ENCODE assay signal across 8 mouse cellular contexts in the genomic region with DNA sequence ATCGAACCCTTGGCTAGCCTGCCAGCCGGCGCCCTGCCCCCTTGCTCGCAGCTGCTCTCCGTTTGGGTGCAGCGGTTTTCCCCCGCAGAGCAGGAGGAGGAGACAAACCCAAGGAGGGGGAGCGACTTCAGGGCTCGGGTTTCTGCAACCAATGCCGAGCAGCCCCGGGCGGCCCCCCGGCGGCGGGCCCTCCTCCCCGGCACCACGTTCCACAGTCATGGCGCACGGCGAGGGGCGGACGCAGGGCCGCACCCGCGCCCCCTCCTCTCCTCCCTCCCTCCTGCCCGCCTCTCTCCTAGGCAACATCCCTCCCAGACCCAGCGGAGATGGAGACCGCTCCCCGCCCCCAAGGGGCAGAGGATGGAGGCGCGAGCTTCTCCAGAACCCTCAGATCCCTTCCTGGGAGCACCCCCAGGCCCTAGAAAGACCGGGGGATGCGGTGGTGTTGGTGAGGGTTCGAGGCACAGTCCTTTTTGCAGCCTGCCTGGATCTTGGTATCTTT.
A peak's percentile ranks its signal among the peaks of the same experiment; 100 is the strongest.
DNase-seq lines count a peak whose midpoint lies in the region; ATAC-seq and TF ChIP-seq lines count a peak whose summit lies in the region.

No protein-coding gene starts in this region.

- TF ChIP-seq CTCF in cerebellum, adult 2 months (IDR thresholded peaks at IDR 0.05; ENCODE audit: borderline replicate concordance, insufficient read depth, low read depth, low read length) = no peak
- TF ChIP-seq CTCF in lung, postnatal 0 days (IDR thresholded peaks at IDR 0.05) = no peak; the same call in none of the 2 replicates

- H3K4me2 ChIP-seq in hindbrain, embryonic 11.5 days (replicated peaks; ENCODE audit: low read depth, low read length) = peak overlapping the region; percentile 95
- H3K4me2 ChIP-seq in lung, postnatal 0 days (replicated peaks; ENCODE audit: low read depth, low read length) = peak overlapping the region; percentile 94

- H3K4me3 ChIP-seq in cerebellum, adult 2 months (replicated peaks; ENCODE audit: insufficient read depth, low read depth, low read length) = peak overlapping the region; percentile 90
- peak overlapping the region; percentile 66 for H3K4me3 ChIP-seq in hindbrain, embryonic 11.5 days (ENCODE audit: low read depth, low read length)
- peak overlapping the region; percentile 62 for H3K4me3 ChIP-seq in lung, postnatal 0 days (ENCODE audit: low read depth, low read length)

- peak; percentile 94 for DNase-seq in ES-CJ7 (ENCODE audit: low read depth, low spot score)
- peak; percentile 65 for DNase-seq in cerebellum, adult 2 months
- peak; percentile 93 to 94 for DNase-seq in frontal cortex, adult 2 months (ENCODE audit: extremely low spot score in 1 of 2, low spot score in 1 of 2)
- peak; percentile 95 for DNase-seq in hindbrain, embryonic 11.5 days (ENCODE audit: low spot score)
- peak; percentile 90 to 95 for DNase-seq in layer of hippocampus, postnatal 10 days (ENCODE audit: low spot score in 2 of 2)
- peak; percentile 96 for DNase-seq in lung, postnatal 0 days (ENCODE audit: low spot score)
- DNase-seq in ovary, postnatal 10 days (ENCODE audit: low spot score) = peak; percentile 77
- DNase-seq in thymus, postnatal 10 days (ENCODE audit: low spot score in 2 of 2) = peak; percentile 93 to 97

- peak; percentile 94 for ATAC-seq in hindbrain, embryonic 11.5 days (ENCODE audit: low FRiP score)
- ATAC-seq in lung, postnatal 0 days = peak; percentile 93

- H3K27ac ChIP-seq in cerebellum, adult 2 months (ENCODE audit: insufficient read depth, low read length) = no peak overlapping the region
- peak overlapping the region; percentile 99 for H3K27ac ChIP-seq in hindbrain, embryonic 11.5 days (ENCODE audit: low read depth, low read length)
- H3K27ac ChIP-seq in lung, postnatal 0 days (ENCODE audit: low read length) = peak overlapping the region; percentile 87

- H3K36me3 ChIP-seq in hindbrain, embryonic 11.5 days (ENCODE audit: control insufficient read depth, insufficient read depth, low read length) = no peaks in the 10 kb centered on the region
- no peaks in the 10 kb centered on the region for H3K36me3 ChIP-seq in lung, postnatal 0 days (ENCODE audit: insufficient read depth, low read length)

- no peak for TF ChIP-seq POLR2A in cerebellum, adult 2 months (IDR thresholded peaks at IDR 0.05; ENCODE audit: borderline replicate concordance, insufficient read depth, low read length)

- H3K4me1 ChIP-seq in cerebellum, adult 2 months (ENCODE audit: control insufficient read depth, insufficient read depth, low read length) = peaks cover 2% of the 10 kb centered on the region; the same call in 1 of the 2 replicates
- peaks cover 7% of the 10 kb centered on the region for H3K4me1 ChIP-seq in hindbrain, embryonic 11.5 days (replicated peaks; ENCODE audit: control insufficient read depth, insufficient read depth, low read length)
- peaks cover 11% of the 10 kb centered on the region; the same call in 1 of the 2 replicates for H3K4me1 ChIP-seq in lung, postnatal 0 days (ENCODE audit: insufficient read depth, low read depth, low read length)

- H3K9me3 ChIP-seq in hindbrain, embryonic 11.5 days (ENCODE audit: control insufficient read depth, low read length) = no peaks in the 10 kb centered on the region
- no peaks in the 10 kb centered on the region for H3K9me3 ChIP-seq in lung, postnatal 0 days (ENCODE audit: low read length)

- no peak for TF ChIP-seq EP300 in lung, postnatal 0 days (IDR thresholded peaks at IDR 0.05)

- WGBS in cerebellum, adult 2 months = 2% methylated on average over 32 of the region's 34 CpGs
- WGBS in hindbrain, embryonic 11.5 days = under 1% methylated on average over 16 of the region's 34 CpGs
- 0% methylated on average over 5 of the region's 34 CpGs for WGBS in lung, postnatal 0 days

- no peaks in the 10 kb centered on the region for H3K27me3 ChIP-seq in cerebellum, adult 2 months (ENCODE audit: control insufficient read depth, insufficient read depth, low read length)
- no peaks in the 10 kb centered on the region for H3K27me3 ChIP-seq in hindbrain, embryonic 11.5 days (ENCODE audit: control insufficient read depth, insufficient read depth, low read length)
- H3K27me3 ChIP-seq in lung, postnatal 0 days (replicated peaks; ENCODE audit: insufficient read depth, low read length) = no peaks in the 10 kb centered on the region

- H3K9ac ChIP-seq in hindbrain, embryonic 11.5 days (ENCODE audit: low read depth, low read length) = peak overlapping the region; percentile 95
- peak overlapping the region; percentile 58 for H3K9ac ChIP-seq in lung, postnatal 0 days (replicated peaks; ENCODE audit: low read depth)
